Mouse (Mus musculus): ENCODE results near the gene Ube2e3. TPM values are rescaled to one million over a fixed set of nuclear protein-coding genes. Genes with fewer than 3 reads are reported as not detected.

Gene Ube2e3
- polyA plus RNA-seq, 1 experiment from 2014 or later = 176 TPM

- ATAC-seq (ENCODE audit: borderline replicate concordance, extremely low read depth, low FRiP score, low TSS enrichment) = no peak
- Histone ChIP-seq H3K36me3 (no peaks in the 10 kb centered on the region), H3K27me3 (no peaks in the 10 kb centered on the region), H3K4me3 (no peak overlapping the region), H3K27ac (no peak overlapping the region), H3K9me3 (no peaks in the 10 kb centered on the region), H3K4me1 (no peaks in the 10 kb centered on the region), H3K9ac (no peak overlapping the region), H3K4me2 (no peak overlapping the region)
- WGBS = 31% methylated on average over 7 of the region's 7 CpGs
These were observed 93.7 kb downstream of the Ube2e3 start for GRCm38 (mm10) chr2:78961580-78961979.

DNA sequence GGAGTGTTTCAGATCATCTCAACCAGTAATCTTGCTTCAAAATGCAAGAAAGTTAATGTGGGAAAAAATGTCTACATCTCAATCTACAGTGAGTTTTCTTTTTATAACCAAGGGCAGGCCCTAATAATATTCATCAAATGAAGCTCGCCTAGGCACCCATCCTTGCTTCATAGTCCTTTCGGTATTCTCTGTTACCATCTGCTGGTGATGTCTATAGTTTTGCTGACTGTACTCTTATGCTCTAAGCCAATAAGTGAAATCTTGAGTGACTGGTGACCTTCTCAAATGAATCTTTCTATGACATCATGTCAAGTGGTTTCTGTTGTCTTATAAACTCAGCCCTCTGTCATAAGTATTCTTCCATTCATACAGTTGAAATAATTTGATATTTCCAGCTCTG is 97.1 kb downstream of the Ube2e3 start:
- WGBS = 78% methylated on average over 2 of the region's 2 CpGs
- no peak overlapping the region for H3K4me3 ChIP-seq
- H3K9me3 ChIP-seq = no peaks in the 10 kb centered on the region
- H3K4me2 ChIP-seq = no peak overlapping the region
- H3K9ac ChIP-seq = no peak overlapping the region
- no peak overlapping the region for H3K27ac ChIP-seq
- no peaks in the 10 kb centered on the region for H3K36me3 ChIP-seq
- no peak for ATAC-seq (ENCODE audit: borderline replicate concordance, extremely low read depth, low FRiP score, low TSS enrichment)
- H3K27me3 ChIP-seq = no peaks in the 10 kb centered on the region
- H3K4me1 ChIP-seq = no peaks in the 10 kb centered on the region

DNA sequence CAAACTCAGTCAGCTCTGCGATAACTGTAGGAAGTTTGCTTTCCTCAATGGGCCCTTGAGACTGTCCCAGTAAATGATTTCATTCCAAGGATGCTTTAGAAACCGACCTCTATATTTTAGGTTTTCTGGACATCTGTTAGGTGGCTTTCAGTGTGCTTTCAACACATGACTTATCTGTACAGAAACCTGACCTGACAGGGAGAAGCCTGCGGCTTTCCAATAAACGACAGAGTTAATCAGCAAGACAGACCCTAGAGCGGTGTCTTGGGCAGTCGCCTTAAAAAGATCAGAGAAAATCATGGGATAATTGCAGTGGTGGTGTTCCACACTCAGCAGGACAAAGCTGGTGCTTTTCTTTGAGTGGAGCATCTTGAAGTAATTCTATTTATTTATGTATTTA is 97.5 kb downstream of the Ube2e3 start:
- H3K4me2 ChIP-seq = no peak overlapping the region
- H3K36me3 ChIP-seq = no peaks in the 10 kb centered on the region
- H3K4me1 ChIP-seq = no peaks in the 10 kb centered on the region
- no peak overlapping the region for H3K27ac ChIP-seq
- no peak overlapping the region for H3K9ac ChIP-seq
- H3K4me3 ChIP-seq = no peak overlapping the region
- H3K27me3 ChIP-seq = no peaks in the 10 kb centered on the region
- WGBS = 55% methylated on average over 6 of the region's 6 CpGs
- no peaks in the 10 kb centered on the region for H3K9me3 ChIP-seq
- ATAC-seq (ENCODE audit: borderline replicate concordance, extremely low read depth, low FRiP score, low TSS enrichment) = no peak

DNA sequence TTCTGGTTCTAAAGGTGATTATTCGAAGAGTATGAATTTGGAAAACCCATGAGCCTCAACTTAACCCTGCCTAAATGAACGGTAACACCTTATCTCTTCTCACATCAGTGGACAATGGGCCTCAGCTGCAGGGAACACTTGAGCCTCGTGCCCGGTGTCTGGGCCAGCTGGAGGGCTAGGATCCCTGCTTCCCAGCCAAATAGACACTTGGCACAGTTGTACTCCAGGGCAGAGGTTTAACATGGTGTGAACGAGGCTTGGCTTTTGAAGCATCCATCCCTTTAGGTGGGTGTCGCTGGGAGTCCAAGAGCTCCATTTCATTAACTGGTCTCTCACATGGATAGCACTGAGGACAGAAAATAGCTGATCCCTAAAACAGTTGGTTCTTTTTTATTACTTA is 102.2 kb downstream of the Ube2e3 start:
- no peak overlapping the region for H3K27ac ChIP-seq
- no peak overlapping the region for H3K4me3 ChIP-seq
- 0 out of 2 replicates have a peak, but pooled peaks cover 3% of the 10 kb centered on the region for H3K4me1 ChIP-seq
- no peak overlapping the region for H3K4me2 ChIP-seq
- H3K36me3 ChIP-seq = no peaks in the 10 kb centered on the region
- H3K9me3 ChIP-seq = no peaks in the 10 kb centered on the region
- ATAC-seq (ENCODE audit: borderline replicate concordance, extremely low read depth, low FRiP score, low TSS enrichment) = no peak
- H3K27me3 ChIP-seq = no peaks in the 10 kb centered on the region
- no peak overlapping the region for H3K9ac ChIP-seq
- WGBS = 52% methylated on average over 6 of the region's 6 CpGs
